Comparison of ENCODE assay signal across 25 mouse cellular contexts in genomic region chr12:98716142-98716541, GRCm38 (mm10). TPM values are rescaled to one million over a fixed set of nuclear protein-coding genes. Genes with fewer than 3 reads are reported as not detected.
DNase-seq lines count a peak whose midpoint lies in the region; ATAC-seq and TF ChIP-seq lines count a peak whose summit lies in the region.
"Had no signal": no experiment of that assay in that cellular context is flagged by ENCODE, and none has a peak within 500 bp of the region (broad histone marks: within the 10 kb centered on the region; RNA-seq: fewer than 3 reads in every experiment).

No protein-coding gene starts in this region.

- intact Hi-C loops in gastrocnemius, adult 2 months (cut with DNase I) = no loop called here
- intact Hi-C loops in gastrocnemius, postnatal 14 days (cut with DNase I; ENCODE audit: low total_unique reads) = no loop called here

- H3K27ac ChIP-seq in gastrocnemius, adult 2 months = peak overlapping the region; percentile 73; the same call in 1 of the 2 replicates
- peak overlapping the region; percentile 81 for H3K27ac ChIP-seq in liver, adult 2 months (replicated peaks; ENCODE audit: insufficient read depth, low read depth, low read length)
- no peak overlapping the region for H3K27ac ChIP-seq in liver, embryonic 12.5 days
- H3K27ac ChIP-seq in liver, postnatal 0 days (ENCODE audit: low read depth) = peak overlapping the region; percentile 3; the same call in 1 of the 2 replicates
- H3K27ac ChIP-seq: embryonic facial prominence, embryonic 10.5 days; embryonic facial prominence, embryonic 13.5 days; forebrain, embryonic 12.5 days; forebrain, embryonic 15.5 days; hindbrain, embryonic 12.5 days had no signal

- ATAC-seq in liver, embryonic 12.5 days = no peak
- peak; percentile 72 for ATAC-seq in liver, postnatal 0 days
- ATAC-seq: activated CD4-positive, CD25-positive, alpha-beta regulatory T cell, adult 4 months; forebrain, embryonic 15.5 days had no signal

- H3K9me3 ChIP-seq in liver, embryonic 12.5 days (replicated peaks) = no peaks in the 10 kb centered on the region
- no peaks in the 10 kb centered on the region for H3K9me3 ChIP-seq in liver, postnatal 0 days (ENCODE audit: low read length)
- H3K9me3 ChIP-seq: embryonic facial prominence, embryonic 10.5 days; embryonic facial prominence, embryonic 13.5 days; forebrain, embryonic 12.5 days; forebrain, embryonic 15.5 days; hindbrain, embryonic 12.5 days had no signal

- TF ChIP-seq POLR2A in liver, adult 2 months (IDR thresholded peaks at IDR 0.05; ENCODE audit: extremely low read depth, insufficient read depth, low read length) = no peak

- H3K4me2 ChIP-seq in liver, embryonic 12.5 days = no peak overlapping the region
- H3K4me2 ChIP-seq in liver, postnatal 0 days (ENCODE audit: low read depth, low read length) = no peak overlapping the region
- H3K4me2 ChIP-seq: embryonic facial prominence, embryonic 13.5 days; forebrain, embryonic 12.5 days; forebrain, embryonic 15.5 days; heart, embryonic 11.5 days; hindbrain, embryonic 12.5 days had no signal

- H3K9ac ChIP-seq in liver, adult 2 months (ENCODE audit: low read depth, low read length) = no peak overlapping the region
- H3K9ac ChIP-seq in liver, embryonic 12.5 days = no peak overlapping the region
- no peak overlapping the region for H3K9ac ChIP-seq in liver, postnatal 0 days (replicated peaks)
- H3K9ac ChIP-seq: embryonic facial prominence, embryonic 13.5 days; forebrain, embryonic 12.5 days; forebrain, embryonic 15.5 days; hindbrain, embryonic 12.5 days had no signal

- 35% methylated on average over 2 of the region's 2 CpGs for WGBS in liver, adult 2 months
- WGBS in liver, embryonic 12.5 days (ENCODE audit: insufficient replicate concordance) = 65% methylated on average over 2 of the region's 2 CpGs
- 62% methylated on average over 2 of the region's 2 CpGs for WGBS in liver, postnatal 0 days (ENCODE audit: insufficient replicate concordance)

- no peak overlapping the region for H3K4me3 ChIP-seq in gastrocnemius, adult 2 months
- no peak overlapping the region for H3K4me3 ChIP-seq in liver, adult 2 months (ENCODE audit: insufficient read depth, low read depth, low read length)
- no peak overlapping the region for H3K4me3 ChIP-seq in liver, embryonic 12.5 days
- no peak overlapping the region for H3K4me3 ChIP-seq in liver, postnatal 0 days (ENCODE audit: low read depth, low read length)
- H3K4me3 ChIP-seq: embryonic facial prominence, embryonic 10.5 days; embryonic facial prominence, embryonic 13.5 days; erythroblast, embryonic 14.5 days; forebrain, embryonic 12.5 days; forebrain, embryonic 15.5 days; hindbrain, embryonic 12.5 days had no signal

- H3K4me1 ChIP-seq in liver, adult 2 months (ENCODE audit: control insufficient read depth, insufficient read depth, low read length) = peaks cover 18% of the 10 kb centered on the region
- peaks cover 11% of the 10 kb centered on the region; the same call in 1 of the 2 replicates for H3K4me1 ChIP-seq in liver, embryonic 12.5 days
- H3K4me1 ChIP-seq in liver, postnatal 0 days (ENCODE audit: insufficient read depth) = peaks cover 10% of the 10 kb centered on the region

- H3K79me2 ChIP-seq in liver, adult 2 months (ENCODE audit: control insufficient read depth, insufficient read depth, low read length) = peaks cover 10% of the 10 kb centered on the region; the same call in 1 of the 2 replicates

- no peak for TF ChIP-seq EP300 in liver, postnatal 0 days (IDR thresholded peaks at IDR 0.05; ENCODE audit: low read depth)

- no peak for TF ChIP-seq CTCF in gastrocnemius, adult 2 months (IDR thresholded peaks at IDR 0.05)
- TF ChIP-seq CTCF in liver, adult 2 months (IDR thresholded peaks at IDR 0.05; ENCODE audit: low read depth, low read length) = no peak
- TF ChIP-seq CTCF in liver, postnatal 0 days (IDR thresholded peaks at IDR 0.05; ENCODE audit: low read depth) = no peak

- H3K36me3 ChIP-seq in liver, adult 2 months (ENCODE audit: control insufficient read depth, insufficient read depth, low read length) = no peaks in the 10 kb centered on the region
- no peaks in the 10 kb centered on the region for H3K36me3 ChIP-seq in liver, embryonic 12.5 days
- no peaks in the 10 kb centered on the region for H3K36me3 ChIP-seq in liver, postnatal 0 days (replicated peaks; ENCODE audit: insufficient read depth, low read length)
- H3K36me3 ChIP-seq: embryonic facial prominence, embryonic 10.5 days; embryonic facial prominence, embryonic 13.5 days; forebrain, embryonic 12.5 days; forebrain, embryonic 15.5 days; hindbrain, embryonic 12.5 days had no signal

- H3K27me3 ChIP-seq in liver, adult 2 months (ENCODE audit: control insufficient read depth, insufficient read depth, low read length) = no peaks in the 10 kb centered on the region
- no peaks in the 10 kb centered on the region for H3K27me3 ChIP-seq in liver, embryonic 12.5 days (replicated peaks)
- H3K27me3 ChIP-seq in liver, postnatal 0 days (ENCODE audit: insufficient read depth, low read length) = no peaks in the 10 kb centered on the region
- H3K27me3 ChIP-seq: embryonic facial prominence, embryonic 13.5 days; forebrain, embryonic 12.5 days; forebrain, embryonic 15.5 days had no signal

- no peak for DNase-seq in gastrocnemius, adult 2 months
- no peak for DNase-seq in gastrocnemius, postnatal 14 days
- peak; percentile 77 for DNase-seq in kidney, adult 9 months
- DNase-seq in kidney, postnatal 10 days = no peak
- DNase-seq in liver, adult 2 months (ENCODE audit: extremely low read depth, low read depth, low spot score) = peak; percentile 89
- no peak for DNase-seq in liver, postnatal 0 days
- DNase-seq in ovary, postnatal 36 days (ENCODE audit: low spot score) = no peak
- DNase-seq: adrenal gland, adult 8-10 months; adrenal gland, postnatal 25 days; cerebellum, adult 11-12 months; cerebellum, adult 8-10 months; cerebellum, postnatal 10 days; cerebellum, postnatal 36 days; embryo, embryonic 11 days; gastrocnemius, postnatal 10 days; heart, adult 11 months had no signal

RNA-seq across cellular contexts. Expression of gene Ptpn21, which starts 21.1 kb away (rescaled TPM):
- total RNA-seq in gastrocnemius, adult 2 months (2021) = 10 to 100 TPM; 32.8 to 34.9 TPM
- total RNA-seq in gastrocnemius, postnatal 14 days (2021) = 10 to 100 TPM; 20.4 to 28.1 TPM
- total RNA-seq in liver, adult 2 months (2014; rRNA removed) = 5.9 and 10.1 TPM in 2 replicates
- 10.4 and 12.2 TPM in 2 replicates for polyA plus RNA-seq in liver, adult 2 months (2012; rRNA removed)
- 2.4 and 2.8 TPM in 2 replicates for polyA plus RNA-seq in liver, embryonic 12.5 days (2016; fragmentation: Nextera tagmentation; extraction: Ambion mirVana)
- 4.0 and 4.1 TPM in 2 replicates for polyA plus RNA-seq in liver, postnatal 0 days (2015; fragmentation: Nextera tagmentation; extraction: Ambion mirVana)
- polyA plus RNA-seq: erythroblast, embryonic 14.5 days had no signal

RNA-seq across cellular contexts. Expression of gene Zc3h14, which starts 30.6 kb away (rescaled TPM):
- total RNA-seq in gastrocnemius, adult 2 months (2021) = 10 to 100 TPM; 45.2 to 47.7 TPM
- 10 to 100 TPM; 39.7 to 41.8 TPM for total RNA-seq in gastrocnemius, postnatal 14 days (2021)
- 47.1 and 53.7 TPM in 2 replicates for total RNA-seq in liver, adult 2 months (2014; rRNA removed)
- polyA plus RNA-seq in liver, adult 2 months (2012; rRNA removed) = 21.9 and 22.7 TPM in 2 replicates
- polyA plus RNA-seq in liver, embryonic 12.5 days (2016; fragmentation: Nextera tagmentation; extraction: Ambion mirVana) = 65.4 and 67.9 TPM in 2 replicates
- polyA plus RNA-seq in liver, postnatal 0 days (2015; fragmentation: Nextera tagmentation; extraction: Ambion mirVana) = 28.8 and 29.2 TPM in 2 replicates

Comparison
In these comparisons a context has a peak if more than half of its experiments do, and no peak if none do; other contexts are left out.
1. DNase-seq: peak in kidney, adult 9 months (single experiment) and liver, adult 2 months (single experiment); none in gastrocnemius, adult 2 months (single experiment), gastrocnemius, postnatal 14 days (single experiment), kidney, postnatal 10 days (single experiment), liver, postnatal 0 days (single experiment) and ovary, postnatal 36 days (single experiment).